Mouse (Mus musculus): Measurements from ENCODE around the gene Gprc5c. TPM values are rescaled to one million over a fixed set of nuclear protein-coding genes. Genes with fewer than 3 reads are reported as not detected.

Gene Gprc5c
- total and polyA plus RNA-seq, 3 experiments, result not detected

GRCm38 (mm10) chr11:114858641-114859040 lies 7.7 kb downstream of the Gprc5c start:
- no peaks in the 10 kb centered on the region for H3K79me2 ChIP-seq (replicated peaks; ENCODE audit: control insufficient read depth, extremely low read depth, insufficient read depth, poor library complexity, severe bottlenecking)
- peaks cover 7% of the 10 kb centered on the region for H3K9me3 ChIP-seq (replicated peaks; ENCODE audit: low read length)
- in situ Hi-C loops (cut with MboI; ENCODE audit: low pct_ligation_motif_present, low pct_unique_long_range_greater_than_20kb, low sequenced_read_pairs) (no loop called here), dilution Hi-C loops (cut with MboI; ENCODE audit: extremely low pct_ligation_motif_present, extremely low pct_unique_long_range_greater_than_20kb, low sequenced_read_pairs) (no loop called here)
- H3K4me3 ChIP-seq (replicated peaks in 1 of 3; ENCODE audit: low read depth in 2 of 3, low read length in 2 of 3, poor library complexity in 1 of 3), result no peak overlapping the region
- no peak overlapping the region for H3K9ac ChIP-seq (ENCODE audit: insufficient read depth, low read depth)
- peak; percentile 41 for DNase-seq (ENCODE audit: extremely low read depth)
- H3K27ac ChIP-seq (ENCODE audit: insufficient read depth, low read depth), result no peak overlapping the region
- H3K27me3 ChIP-seq (replicated peaks), result peaks cover 4% of the 10 kb centered on the region
- H3K36me3 ChIP-seq (replicated peaks in 1 of 2; ENCODE audit: control insufficient read depth in 1 of 2, insufficient read depth in 1 of 2, low read length in 1 of 2), result no peaks in the 10 kb centered on the region
- TF ChIP-seq GABPA (IDR thresholded peaks at IDR 0.05; ENCODE audit: insufficient replicate concordance, low read depth, low read length) (no peak), RAD21 (IDR thresholded peaks at IDR 0.05; ENCODE audit: low read depth, low read length) (peak; percentile 70), ZC3H11A (IDR thresholded peaks at IDR 0.05; ENCODE audit: low read depth, low read length) (no peak), E2F4 (IDR thresholded peaks at IDR 0.05; ENCODE audit: insufficient replicate concordance, low read depth, low read length) (no peak), CTCF (conservative IDR thresholded peaks at IDR 0.05 in 1 of 2, IDR thresholded peaks at IDR 0.05 in 1 of 2; ENCODE audit: low read depth in 2 of 2, low read length in 2 of 2) (peak; percentile 73 to 82), SMC3 (IDR thresholded peaks at IDR 0.05; ENCODE audit: low read depth, low read length) (peak; percentile 58), CHD2 (IDR thresholded peaks at IDR 0.05; ENCODE audit: low read length) (no peak), CHD1 (IDR thresholded peaks at IDR 0.05; ENCODE audit: low read depth, low read length) (no peak), HCFC1 (IDR thresholded peaks at IDR 0.05; ENCODE audit: low read depth, low read length) (no peak), NRF1 (IDR thresholded peaks at IDR 0.05; ENCODE audit: low read depth, low read length) (no peak), POLR2A (IDR thresholded peaks at IDR 0.05; ENCODE audit: low read depth, low read length) (no peak), SIN3A (IDR thresholded peaks at IDR 0.05; ENCODE audit: low read length) (no peak), MAZ (IDR thresholded peaks at IDR 0.05; ENCODE audit: low read depth, low read length) (no peak)
- no peak overlapping the region for H3K4me2 ChIP-seq (ENCODE audit: insufficient read depth, low read depth, poor library complexity, severe bottlenecking)
- H3K4me1 ChIP-seq (ENCODE audit: control insufficient read depth in 1 of 2, insufficient read depth in 2 of 2), result peaks cover 3 to 16% of the 10 kb centered on the region in 2 experiments; a peak in 1 of 4 replicates

GRCm38 (mm10) chr11:114861057-114861456 lies 10.1 kb downstream of the Gprc5c start:
- peaks cover 1% of the 10 kb centered on the region for H3K27me3 ChIP-seq (replicated peaks)
- TF ChIP-seq NELFE (IDR thresholded peaks at IDR 0.05; ENCODE audit: low read depth, low read length) (no peak), ZNF384 (IDR thresholded peaks at IDR 0.05; ENCODE audit: low read depth, low read length) (no peak), MAX (IDR thresholded peaks at IDR 0.05; ENCODE audit: low read length) (no peak), HCFC1 (IDR thresholded peaks at IDR 0.05; ENCODE audit: low read depth, low read length) (no peak), CHD1 (IDR thresholded peaks at IDR 0.05; ENCODE audit: low read depth, low read length) (no peak), ZMIZ1 (IDR thresholded peaks at IDR 0.05; ENCODE audit: low read depth, low read length) (no peak), E2F4 (IDR thresholded peaks at IDR 0.05; ENCODE audit: insufficient replicate concordance, low read depth, low read length) (no peak), POLR2A (IDR thresholded peaks at IDR 0.05; ENCODE audit: low read depth, low read length) (no peak), MEF2A (IDR thresholded peaks at IDR 0.05; ENCODE audit: borderline replicate concordance, low read depth, low read length) (no peak), CTCF (conservative IDR thresholded peaks at IDR 0.05 in 1 of 2, IDR thresholded peaks at IDR 0.05 in 1 of 2; ENCODE audit: low read depth in 2 of 2, low read length in 2 of 2) (no peak), NRF1 (IDR thresholded peaks at IDR 0.05; ENCODE audit: low read depth, low read length) (no peak), MXI1 (IDR thresholded peaks at IDR 0.05; ENCODE audit: low read depth, low read length) (no peak), ELF1 (IDR thresholded peaks at IDR 0.05; ENCODE audit: low read depth, low read length) (no peak), JUND (conservative IDR thresholded peaks at IDR 0.05; ENCODE audit: low read depth, low read length) (no peak), IRF4 (IDR thresholded peaks at IDR 0.05; ENCODE audit: low read depth, low read length) (no peak), USF1 (IDR thresholded peaks at IDR 0.05; ENCODE audit: low read depth, low read length) (no peak), TCF12 (IDR thresholded peaks at IDR 0.05; ENCODE audit: low read depth, low read length) (no peak), RAD21 (IDR thresholded peaks at IDR 0.05; ENCODE audit: low read depth, low read length) (no peak), EP300 (IDR thresholded peaks at IDR 0.05; ENCODE audit: low read length) (no peak), RCOR1 (conservative IDR thresholded peaks at IDR 0.05; ENCODE audit: low read depth, low read length) (no peak)
- H3K79me2 ChIP-seq (replicated peaks; ENCODE audit: control insufficient read depth, extremely low read depth, insufficient read depth, poor library complexity, severe bottlenecking), result no peaks in the 10 kb centered on the region
- dilution Hi-C loops (cut with MboI; ENCODE audit: extremely low pct_ligation_motif_present, extremely low pct_unique_long_range_greater_than_20kb, low sequenced_read_pairs) (no loop called here), in situ Hi-C loops (cut with MboI; ENCODE audit: low pct_ligation_motif_present, low pct_unique_long_range_greater_than_20kb, low sequenced_read_pairs) (no loop called here)
- H3K4me3 ChIP-seq (replicated peaks in 1 of 3; ENCODE audit: low read depth in 2 of 3, low read length in 2 of 3, poor library complexity in 1 of 3), result no peak overlapping the region
- H3K36me3 ChIP-seq (replicated peaks in 1 of 2; ENCODE audit: control insufficient read depth in 1 of 2, insufficient read depth in 1 of 2, low read length in 1 of 2), result no peaks in the 10 kb centered on the region
- peaks cover 7% of the 10 kb centered on the region for H3K9me3 ChIP-seq (replicated peaks; ENCODE audit: low read length)
- DNase-seq (ENCODE audit: extremely low read depth), result no peak
- H3K27ac ChIP-seq (ENCODE audit: insufficient read depth, low read depth), result no peak overlapping the region
- no peak overlapping the region for H3K4me2 ChIP-seq (ENCODE audit: insufficient read depth, low read depth, poor library complexity, severe bottlenecking)
- H3K9ac ChIP-seq (ENCODE audit: insufficient read depth, low read depth), result no peak overlapping the region
- peaks cover 0 to 9% of the 10 kb centered on the region in 2 experiments; a peak in 1 of 4 replicates for H3K4me1 ChIP-seq (ENCODE audit: control insufficient read depth in 1 of 2, insufficient read depth in 2 of 2)
